Mouse (Mus musculus): ENCODE measurements around the gene Siva1.

Siva1 gene

DNA sequence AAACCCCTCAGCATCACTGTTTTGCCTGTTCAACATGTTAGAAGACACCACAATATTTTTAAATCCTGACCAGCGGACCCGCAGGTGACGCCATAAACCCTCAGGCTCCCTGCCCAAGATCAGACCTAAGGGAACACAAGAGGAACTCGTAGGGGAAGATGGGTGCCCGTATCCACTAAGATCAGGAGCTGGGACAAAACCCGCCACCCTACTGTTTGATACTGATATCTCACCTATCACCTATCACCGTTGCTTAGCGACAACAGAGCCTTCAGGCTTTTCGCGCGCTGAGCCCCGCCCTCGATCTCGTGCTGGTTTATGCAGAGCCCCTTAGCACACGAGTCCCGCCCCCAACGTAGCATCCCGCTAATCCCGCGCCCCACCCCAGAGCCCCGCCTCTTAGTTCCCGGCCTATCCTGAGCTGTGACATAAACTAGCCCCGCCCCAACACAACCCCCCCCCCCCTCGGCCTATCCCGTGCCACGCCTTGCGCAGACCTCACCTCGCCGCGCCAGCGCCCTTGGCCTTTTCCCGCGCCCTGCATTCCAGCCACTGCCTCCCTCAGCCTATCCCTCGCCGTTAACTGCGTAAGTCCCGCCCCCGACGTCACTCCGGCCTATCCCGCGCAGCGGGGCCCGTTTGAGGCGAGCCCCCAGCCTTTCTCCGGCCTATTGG is at the start of gene Siva1:
Gene Siva1 (plus strand): TSS at position 500 of the 675 bp plus-strand sequence.
- peak; percentile 100 for DNase-seq (ENCODE audit: low spot score)

DNA sequence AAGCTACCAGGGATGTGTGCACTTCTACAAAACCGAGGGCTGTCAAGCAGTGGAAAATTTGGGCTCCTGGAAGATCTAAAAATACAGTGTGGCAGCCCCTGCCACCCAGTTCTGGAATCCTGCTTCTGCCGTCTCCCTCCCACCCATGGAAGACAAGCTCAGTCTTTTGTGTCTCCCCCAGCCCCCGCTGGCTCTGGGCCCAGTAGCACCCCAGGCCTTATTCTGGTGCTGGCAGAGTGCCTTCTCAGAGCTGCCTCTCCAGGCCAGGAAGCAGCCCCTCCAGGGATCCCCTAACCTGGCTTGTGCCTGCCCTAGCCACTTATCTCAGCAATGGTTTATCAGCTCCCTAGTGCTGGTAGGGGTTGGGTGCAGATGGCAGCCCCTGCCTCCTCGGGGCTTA is 49.5 kb upstream of the Siva1 start:
- DNase-seq (ENCODE audit: low spot score), result no peak

DNA sequence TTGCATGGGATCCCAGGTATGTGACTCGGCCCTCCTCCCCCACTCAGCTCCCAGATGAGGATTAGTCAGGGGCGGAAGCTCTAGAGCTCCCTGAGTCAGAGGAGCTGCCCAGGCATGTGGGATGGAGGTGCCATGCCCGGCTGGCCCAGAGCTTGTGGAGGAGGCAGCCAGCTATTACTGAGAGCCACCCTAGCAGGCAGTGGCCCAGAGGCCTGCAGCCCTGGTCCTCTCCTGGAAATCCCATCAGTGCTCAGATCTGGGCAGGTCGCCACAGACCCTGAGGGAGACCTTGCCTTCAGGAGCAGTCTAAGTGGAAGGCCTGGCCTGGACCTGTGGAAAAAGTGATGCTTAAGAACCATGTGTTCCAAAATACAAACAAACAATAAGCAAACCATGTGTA is 48.9 kb upstream of the Siva1 start:
- DNase-seq (ENCODE audit: low spot score), result peak; percentile 72

DNA sequence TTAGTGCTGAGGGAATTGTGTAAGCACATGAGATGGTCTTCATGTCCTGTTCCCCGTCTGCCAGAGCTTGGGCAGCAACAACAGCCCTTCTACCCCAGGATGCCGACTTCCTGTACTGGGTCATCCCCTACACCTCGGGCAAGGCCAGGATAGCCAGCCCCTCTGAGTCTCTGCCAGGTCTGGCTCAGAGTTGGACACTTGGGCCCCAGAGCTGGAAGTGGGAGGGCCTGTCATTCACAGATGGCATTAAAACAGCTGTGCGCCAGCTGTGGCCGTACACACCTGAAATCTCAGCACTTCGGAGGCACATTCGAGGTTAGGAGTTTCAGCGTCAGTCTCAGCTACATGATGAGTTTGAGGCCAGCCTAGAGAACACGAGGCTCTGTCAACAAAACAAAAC is 48.0 kb upstream of the Siva1 start:
- DNase-seq (ENCODE audit: low spot score), result no peak

DNA sequence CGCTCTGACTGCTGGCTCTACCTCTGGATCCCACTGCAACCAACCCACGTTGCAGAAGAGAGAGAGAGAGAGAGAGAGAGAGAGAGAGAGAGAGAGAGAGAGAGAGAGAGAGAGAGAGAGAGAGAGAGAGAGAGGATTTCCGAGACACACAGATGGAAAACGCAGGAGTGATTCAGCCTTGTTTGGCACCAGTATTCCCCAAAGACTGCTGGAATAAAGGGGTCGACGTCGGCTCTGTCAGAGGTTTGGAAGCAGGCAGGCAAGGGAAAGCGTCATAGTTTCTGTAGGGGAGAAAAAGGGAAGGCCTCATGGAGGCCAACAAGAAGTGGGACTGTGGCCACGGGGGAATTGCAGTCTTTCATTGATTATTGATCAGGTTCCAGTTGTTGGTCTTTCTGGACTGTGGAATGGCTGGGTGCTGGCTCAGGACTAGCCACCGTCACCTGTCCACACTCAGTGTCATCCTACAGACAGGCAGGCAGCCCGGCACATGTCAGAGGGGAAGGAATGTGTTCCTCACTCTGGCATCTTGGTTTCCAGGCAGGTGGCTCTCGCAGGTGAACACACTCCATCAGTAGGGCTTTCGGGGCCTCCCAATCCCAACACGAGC is 47.5 kb upstream of the Siva1 start:
- DNase-seq (ENCODE audit: low spot score), result no peak

DNA sequence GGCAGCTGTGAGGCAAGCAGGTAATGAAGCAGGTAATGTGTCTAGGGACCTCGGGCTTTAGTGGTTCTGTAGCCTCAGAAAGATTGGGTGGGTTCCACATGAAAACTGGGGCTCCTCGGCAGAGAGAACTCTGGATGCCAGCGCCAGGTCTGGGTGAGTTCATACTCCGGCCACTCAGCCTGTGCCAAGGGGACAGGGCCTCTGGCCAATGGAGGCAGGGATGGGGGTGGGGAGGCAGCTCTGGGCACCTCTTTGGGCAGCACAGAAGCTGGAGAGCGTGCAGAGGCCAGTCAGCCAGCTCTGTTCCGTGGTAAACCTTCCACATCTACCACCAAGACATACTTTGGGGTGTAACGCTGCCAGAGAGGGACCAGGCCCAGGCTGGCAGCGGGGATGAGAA is 46.9 kb upstream of the Siva1 start:
- DNase-seq (ENCODE audit: low spot score), result no peak

DNA sequence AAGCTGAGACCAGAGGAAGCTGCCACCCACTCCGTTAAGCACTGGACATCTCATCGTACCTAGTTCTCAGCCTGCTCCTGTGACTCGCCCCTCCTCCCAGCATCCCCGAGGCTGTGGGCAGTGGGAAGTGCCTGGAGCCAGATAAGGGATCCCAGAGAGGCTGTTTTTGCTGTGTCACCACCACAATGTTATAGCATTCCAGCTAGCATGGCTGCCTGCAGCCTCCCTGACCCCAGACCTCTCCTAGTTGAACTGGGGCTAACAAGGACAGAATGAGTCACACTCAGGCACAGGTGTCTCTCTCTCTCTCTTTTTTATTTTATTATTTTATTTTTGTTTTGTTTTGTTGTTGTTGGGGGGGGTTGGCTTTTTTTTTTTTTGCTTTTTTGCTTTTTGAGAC is 45.3 kb upstream of the Siva1 start:
- DNase-seq (ENCODE audit: low spot score), result no peak

DNA sequence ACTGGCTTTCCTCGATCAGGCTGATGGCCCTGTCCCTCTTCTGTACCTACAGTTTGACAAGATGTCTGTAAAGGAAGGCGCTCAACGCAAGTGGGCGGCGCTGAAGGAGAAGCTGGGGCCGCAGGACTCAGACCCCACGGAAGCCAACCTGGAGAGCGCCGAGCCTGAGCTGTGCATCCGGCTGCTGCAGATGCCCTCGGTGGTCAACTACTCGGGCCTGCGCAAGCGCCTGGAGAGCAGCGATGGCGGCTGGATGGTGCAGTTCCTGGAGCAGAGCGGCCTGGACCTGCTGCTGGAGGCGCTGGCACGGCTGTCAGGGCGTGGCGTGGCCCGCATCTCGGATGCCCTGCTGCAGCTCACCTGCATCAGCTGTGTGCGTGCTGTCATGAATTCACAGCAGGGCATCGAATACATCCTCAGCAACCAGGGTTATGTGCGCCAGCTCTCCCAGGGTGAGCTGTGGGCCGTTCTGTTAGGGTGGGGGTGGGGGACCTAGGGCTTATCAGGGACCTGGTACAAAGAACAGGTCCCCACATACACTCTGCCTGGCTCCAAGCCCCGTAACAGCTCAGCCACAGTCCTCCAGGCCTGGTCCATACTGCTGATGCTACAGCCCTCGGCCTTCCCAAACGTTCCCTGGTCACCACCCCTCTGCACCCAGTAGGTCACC is 44.4 kb upstream of the Siva1 start:
- DNase-seq (ENCODE audit: low spot score), result no peak

DNA sequence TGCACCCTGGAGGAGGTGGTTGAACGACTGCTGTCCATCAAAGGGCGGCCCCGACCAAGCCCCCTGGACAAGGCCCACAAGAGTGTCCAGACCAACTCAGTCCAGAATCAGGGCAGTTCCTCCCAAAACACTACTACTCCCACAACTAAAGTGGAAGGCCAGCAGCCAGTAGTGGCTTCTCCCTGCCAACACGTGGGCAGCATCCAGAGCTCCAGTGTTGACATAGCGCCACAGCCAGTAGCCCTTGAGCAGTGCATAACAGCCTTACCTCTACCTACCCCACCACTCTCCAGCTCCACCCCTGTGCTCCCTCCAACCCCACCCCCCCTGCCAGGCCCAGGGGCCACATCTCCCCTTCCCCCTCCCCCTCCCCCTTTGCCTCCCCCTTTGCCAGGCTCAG is 40.5 kb upstream of the Siva1 start:
- DNase-seq (ENCODE audit: low spot score), result no peak

DNA sequence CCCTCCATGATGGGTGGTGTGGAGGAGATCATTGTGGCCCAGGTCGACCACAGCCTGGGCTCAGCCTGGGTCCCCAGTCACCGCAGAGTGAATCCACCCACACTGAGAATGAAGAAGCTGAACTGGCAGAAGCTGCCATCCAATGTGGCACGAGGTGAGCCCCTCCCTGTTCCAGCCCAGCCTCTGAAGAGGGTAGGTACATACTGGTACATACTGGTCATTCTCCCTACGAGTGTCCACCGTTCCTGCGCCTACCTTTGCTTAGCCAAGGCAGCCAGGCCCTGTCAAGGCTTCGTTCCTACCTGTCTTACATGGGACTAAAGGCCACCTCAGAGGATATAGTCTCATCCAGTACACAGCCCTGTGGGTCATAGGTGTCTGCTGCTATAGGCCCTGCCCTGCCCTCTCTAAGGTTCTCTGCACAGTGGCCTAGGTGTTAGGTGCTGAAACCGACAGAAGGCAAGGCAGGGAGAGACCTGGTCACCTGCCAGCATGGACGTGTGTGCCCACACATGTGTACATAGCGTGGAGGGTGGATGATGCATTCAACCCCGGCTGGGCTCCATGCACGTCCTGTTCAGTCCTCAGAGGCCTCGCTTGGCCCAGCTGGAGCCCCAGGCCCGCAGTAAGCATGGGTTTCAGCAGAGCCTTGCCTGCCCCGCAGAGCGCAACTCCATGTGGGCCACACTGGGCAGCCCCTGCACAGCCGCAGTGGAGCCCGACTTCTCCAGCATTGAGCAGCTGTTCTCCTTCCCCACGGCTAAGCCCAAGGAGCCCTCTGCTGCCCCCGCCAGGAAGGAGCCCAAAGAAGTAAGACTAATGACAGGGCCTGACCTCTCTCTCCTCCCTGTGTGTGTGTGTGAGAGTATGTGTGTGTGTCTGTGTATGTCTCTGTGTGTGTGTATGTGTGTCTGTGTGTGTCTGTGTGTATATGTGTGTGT is 39.5 kb upstream of the Siva1 start:
- DNase-seq (ENCODE audit: low spot score), result peak; percentile 53

DNA sequence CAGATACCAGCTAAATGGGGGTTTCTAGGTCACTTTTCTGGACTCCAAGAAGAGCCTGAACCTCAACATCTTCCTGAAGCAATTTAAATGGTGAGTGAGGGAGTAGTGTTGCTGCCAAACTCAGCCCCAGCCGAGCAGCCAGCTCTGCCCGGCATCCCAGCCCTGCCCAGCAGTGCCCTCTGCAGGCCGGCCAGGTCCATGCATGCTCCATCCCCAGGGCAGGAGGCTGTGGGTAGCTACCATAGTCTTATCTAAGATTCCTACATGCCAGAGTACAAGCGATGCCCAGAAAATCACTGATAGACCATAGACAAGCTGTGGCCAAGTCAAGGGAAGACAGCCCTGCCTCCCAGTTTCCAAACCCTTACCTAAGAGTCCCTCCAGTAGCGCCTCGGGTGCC is 38.7 kb upstream of the Siva1 start:
- peak; percentile 82 for DNase-seq (ENCODE audit: low spot score)

DNA sequence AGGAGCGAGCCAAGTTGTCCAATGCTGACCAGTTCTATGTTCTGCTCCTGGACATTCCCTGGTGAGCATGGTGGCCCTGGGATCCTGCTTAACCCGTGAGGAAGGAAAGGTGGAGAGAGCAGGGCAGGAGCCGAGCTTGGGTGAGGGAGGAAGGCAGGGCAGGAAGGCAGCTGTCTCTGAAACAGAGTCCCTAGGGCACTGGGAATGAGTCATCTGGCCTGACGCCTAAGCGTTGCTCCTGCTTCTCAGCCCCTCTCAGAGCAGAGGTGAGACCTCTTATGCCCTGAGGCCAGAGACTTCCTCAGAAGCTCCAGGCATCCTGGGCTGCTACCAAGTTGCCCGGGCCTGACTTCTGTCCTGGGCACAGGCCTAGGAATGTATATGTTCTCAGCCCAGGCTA is 37.5 kb upstream of the Siva1 start:
- DNase-seq (ENCODE audit: low spot score), result no peak

DNA sequence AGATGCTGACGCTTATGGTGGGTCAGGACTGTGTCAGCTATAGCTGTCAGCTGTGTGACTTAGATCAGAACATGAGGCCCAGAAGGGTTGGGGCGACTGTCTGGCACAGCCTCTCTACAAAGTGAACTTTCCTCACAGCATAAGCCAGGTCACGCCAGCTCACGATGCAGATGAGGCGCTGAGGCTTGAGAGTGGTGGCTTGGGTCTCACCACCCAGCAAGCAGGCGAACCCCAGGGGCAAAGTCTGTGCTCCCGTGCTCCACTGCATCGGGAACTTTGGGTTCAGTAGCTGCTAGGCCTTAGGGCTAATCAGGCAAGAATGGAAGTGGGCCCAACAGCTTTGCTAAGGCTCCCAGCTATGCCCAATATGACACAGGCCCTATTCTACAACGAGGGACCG is 35.4 kb upstream of the Siva1 start:
- no peak for DNase-seq (ENCODE audit: low spot score)

DNA sequence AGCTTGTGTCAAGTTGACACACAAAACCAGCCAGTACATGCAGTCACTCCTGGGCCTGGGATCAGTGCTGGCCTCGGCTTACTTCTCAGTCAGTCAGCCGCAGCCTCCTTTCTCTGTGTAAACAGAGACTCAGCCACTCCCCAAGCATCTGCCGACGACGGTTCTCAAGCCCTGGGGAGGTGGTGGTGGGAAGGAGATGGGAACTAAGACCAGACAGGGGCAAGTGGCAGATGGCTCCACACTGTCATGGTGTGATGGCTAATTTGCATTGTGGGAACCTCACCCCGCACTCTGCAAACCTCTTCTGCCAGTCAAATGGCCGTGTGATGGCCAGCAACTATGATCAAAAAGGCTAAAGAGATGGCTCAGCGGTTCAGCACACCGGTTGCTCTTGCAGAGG is 27.8 kb upstream of the Siva1 start:
- DNase-seq (ENCODE audit: low spot score), result no peak

DNA sequence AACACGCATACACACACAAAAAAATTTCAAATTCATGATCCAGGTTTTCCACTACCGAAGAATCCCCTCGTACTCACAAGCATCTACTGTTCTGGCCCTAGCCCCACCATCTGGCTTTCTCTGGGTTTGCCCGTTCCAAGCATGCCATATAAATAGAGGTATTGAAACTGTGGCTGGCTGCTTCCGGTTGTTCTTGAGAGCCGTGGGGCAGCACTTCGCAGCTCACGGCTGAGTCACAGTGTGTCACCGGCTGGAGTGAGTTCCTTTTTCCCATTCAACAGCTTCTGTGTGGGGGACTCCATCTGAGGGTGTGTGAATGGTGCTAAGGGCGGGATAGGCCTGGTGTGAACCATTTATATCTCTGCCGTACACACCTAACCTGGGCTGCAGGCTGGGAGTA is 27.3 kb upstream of the Siva1 start:
- DNase-seq (ENCODE audit: low spot score), result peak; percentile 29

DNA sequence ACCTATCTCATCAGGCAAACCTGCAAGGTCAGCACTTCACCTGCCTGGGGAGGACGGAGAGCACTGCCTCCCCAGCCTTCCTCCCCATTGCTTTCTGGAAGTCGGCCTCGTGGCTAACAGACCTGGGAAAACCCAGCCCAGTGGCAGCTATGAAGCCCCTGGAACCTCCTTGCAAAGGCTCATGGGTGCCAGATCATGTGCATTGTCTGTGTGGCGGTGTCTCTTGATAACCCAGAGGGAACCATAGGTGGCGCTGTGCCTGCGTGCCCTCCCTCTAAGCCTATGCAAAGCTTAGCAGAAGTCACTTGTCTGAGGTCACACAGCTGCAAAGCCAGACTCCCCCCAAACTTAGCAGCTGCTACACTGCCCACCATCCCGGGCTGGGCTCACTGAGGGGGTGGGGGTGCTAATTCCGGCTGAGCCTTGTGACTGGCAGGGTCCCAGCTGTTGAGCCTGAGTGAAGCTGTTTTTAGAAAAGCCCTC is 26.5 kb upstream of the Siva1 start:
- peak; percentile 66 for DNase-seq (ENCODE audit: low spot score)

DNA sequence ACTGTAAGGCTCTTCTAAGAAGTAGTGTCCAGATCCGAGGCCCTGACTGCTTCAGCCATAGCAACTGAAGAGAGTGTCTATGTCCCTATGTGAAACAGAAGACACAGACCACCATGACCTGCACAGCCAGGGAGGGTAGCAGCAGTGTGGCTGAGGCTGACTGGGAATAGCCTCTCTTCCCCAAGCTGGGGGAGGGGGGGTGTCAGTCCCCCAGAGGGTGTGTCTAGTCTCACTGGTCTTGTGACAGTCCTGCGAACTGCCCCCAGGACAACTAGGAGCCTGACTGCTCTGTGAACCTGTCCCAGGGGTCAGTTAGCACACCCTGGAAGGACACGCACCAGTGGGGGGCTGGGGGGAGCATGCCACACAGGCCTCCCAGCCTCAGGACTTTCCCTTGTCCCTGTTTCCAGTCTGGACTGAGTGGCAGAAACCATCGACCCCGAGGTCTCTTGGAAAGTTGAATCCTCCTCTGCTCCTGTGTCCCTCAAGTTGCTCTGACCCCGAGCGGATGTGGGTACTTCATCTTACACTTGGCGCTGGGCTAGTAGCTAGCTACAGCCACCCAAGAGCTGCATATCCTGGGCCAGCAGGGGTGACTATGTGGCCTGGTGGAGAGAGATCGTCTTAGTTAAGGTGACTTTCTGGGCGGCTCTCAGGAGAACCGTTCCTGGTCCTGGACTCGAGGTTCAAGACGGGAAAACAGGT is 25.3 kb upstream of the Siva1 start:
- no peak for DNase-seq (ENCODE audit: low spot score)

DNA sequence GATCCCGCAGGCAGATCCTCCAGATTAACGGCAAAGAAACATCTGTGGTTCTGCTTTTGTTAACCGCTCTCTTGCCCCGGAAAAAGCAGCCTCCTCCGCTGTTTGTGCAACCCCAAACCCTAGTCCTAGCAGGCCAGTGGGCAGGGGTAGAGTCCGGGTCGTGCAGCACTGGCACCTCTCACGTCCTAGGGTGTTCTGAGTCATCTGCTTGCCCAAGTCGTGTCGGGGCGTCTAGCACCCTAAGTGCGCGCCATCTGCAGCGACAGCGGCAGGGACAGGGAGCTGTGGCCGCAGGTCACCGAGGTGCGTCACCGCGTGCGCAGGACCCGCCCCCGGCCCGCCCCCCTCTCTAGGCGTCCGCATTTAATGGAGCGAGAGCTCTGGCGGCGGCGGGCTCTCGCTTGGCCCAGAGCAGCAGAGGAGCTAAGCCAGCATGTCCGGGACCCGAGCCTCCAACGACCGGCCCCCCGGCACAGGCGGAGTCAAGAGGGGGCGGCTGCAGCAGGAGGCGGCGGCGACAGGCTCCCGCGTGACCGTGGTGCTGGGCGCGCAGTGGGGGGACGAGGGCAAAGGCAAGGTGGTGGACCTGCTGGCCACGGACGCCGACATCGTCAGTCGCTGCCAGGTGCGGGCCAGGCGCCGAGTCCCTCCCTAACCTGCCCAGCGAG is 24.7 kb upstream of the Siva1 start, which contains the start of gene Adssl1:
Gene Adssl1 (plus strand): TSS at position 360 of the 668 bp plus-strand sequence.
- DNase-seq (ENCODE audit: low spot score), result peak; percentile 41

DNA sequence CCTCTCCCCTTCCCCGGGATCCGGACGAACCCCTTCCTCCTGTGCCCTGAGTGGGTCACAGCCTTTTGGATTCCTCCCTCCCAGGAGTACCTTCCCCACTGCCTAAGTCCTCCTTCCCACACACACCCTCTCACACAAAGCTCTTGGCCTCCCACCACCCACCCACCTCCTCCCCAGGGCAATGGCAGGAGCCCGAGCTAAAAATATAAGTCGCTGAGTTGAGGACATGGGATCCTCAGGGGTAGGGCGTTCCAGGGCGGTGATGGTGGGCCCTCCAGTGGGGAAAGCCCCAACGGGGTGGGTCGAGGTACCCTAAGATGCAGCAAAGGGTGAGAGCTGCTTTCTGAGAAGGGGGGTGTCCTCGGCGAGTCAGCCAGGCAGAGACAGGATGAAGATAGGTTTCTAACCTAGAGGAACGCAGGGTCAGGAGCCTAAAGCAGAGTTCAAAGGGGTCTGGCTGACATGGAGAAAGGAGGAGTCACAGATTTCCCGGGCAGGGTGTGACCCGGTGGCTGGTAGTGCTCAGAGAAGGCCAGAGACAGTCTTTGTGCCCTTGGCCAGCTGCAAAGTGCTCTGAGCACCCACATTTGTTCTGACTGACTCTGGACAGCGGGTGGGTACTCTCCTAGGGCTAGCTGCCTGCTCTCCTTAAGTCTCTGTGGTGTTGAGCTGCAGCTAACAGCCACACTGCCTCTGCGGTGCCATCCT is 24.0 kb upstream of the Siva1 start:
- DNase-seq (ENCODE audit: low spot score), result no peak

DNA sequence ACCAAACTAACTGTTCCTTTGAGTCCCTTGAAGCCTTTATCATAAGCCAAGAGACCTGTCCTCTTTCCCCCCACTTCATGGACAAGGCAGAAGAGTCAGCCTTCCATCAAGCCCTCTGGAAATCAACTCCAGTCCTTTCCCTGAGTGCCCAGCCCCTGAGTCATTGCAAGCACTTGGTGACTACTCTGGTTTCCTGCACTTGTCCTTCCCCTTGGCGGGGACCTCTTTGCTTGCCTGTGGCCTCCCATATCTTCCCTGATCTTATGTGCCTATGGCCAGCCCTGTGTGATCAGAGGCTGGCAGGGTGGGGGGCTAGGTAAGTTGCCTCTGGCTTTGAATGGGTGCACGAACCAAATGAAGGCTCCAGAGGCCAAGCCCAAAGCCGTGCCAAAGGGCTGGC is 22.6 kb upstream of the Siva1 start:
- DNase-seq (ENCODE audit: low spot score), result no peak

Data from urinary bladder, postnatal 14 days (tissue).